In genomic region chr16:30549966-30550747, GRCm38 (mm10) we compare ENCODE assay signal across 8 mouse cellular contexts. TPM values are rescaled to one million over a fixed set of nuclear protein-coding genes. Genes with fewer than 3 reads are reported as not detected.
DNase-seq lines count a peak whose midpoint lies in the region; ATAC-seq and TF ChIP-seq lines count a peak whose summit lies in the region.

No protein-coding gene starts in this region.

- no peaks in the 10 kb centered on the region for H3K27me3 ChIP-seq in G1E (ENCODE audit: insufficient read depth, low read length)
- H3K27me3 ChIP-seq in forebrain, embryonic 16.5 days (replicated peaks; ENCODE audit: control insufficient read depth, insufficient read depth, low read length) = no peaks in the 10 kb centered on the region
- H3K27me3 ChIP-seq in neural tube, embryonic 14.5 days (ENCODE audit: control insufficient read depth, insufficient read depth, low read length) = no peaks in the 10 kb centered on the region

- TF ChIP-seq CTCF in G1E (IDR thresholded peaks at IDR 0.05; ENCODE audit: low read depth, low read length) = peak; percentile 63; the same call in 1 of the 2 replicates

- H3K4me3 ChIP-seq in G1E (ENCODE audit: low read depth, low read length) = peak overlapping the region; percentile 91
- H3K4me3 ChIP-seq in forebrain, embryonic 16.5 days (replicated peaks; ENCODE audit: low read length) = peak overlapping the region; percentile 89
- peak overlapping the region; percentile 60 for H3K4me3 ChIP-seq in neural tube, embryonic 14.5 days (ENCODE audit: low read depth, low read length)

- DNase-seq in G1E (ENCODE audit: low spot score) = peak; percentile 90
- peak; percentile 64 to 84 for DNase-seq in cerebellum, adult 18-20 months
- peak; percentile 86 to 90 for DNase-seq in heart, postnatal 36 days
- peak; percentile 53 to 82 for DNase-seq in layer of hippocampus, adult 18-20 months (ENCODE audit: low spot score in 2 of 2)
- peak; percentile 71 to 78 for DNase-seq in lung, adult 18-20 months
- peak; percentile 87 for DNase-seq in testis, postnatal 10 days (ENCODE audit: low spot score)

- H3K4me2 ChIP-seq in forebrain, embryonic 16.5 days (ENCODE audit: low read length) = peak overlapping the region; percentile 61
- H3K4me2 ChIP-seq in neural tube, embryonic 14.5 days (ENCODE audit: low read depth, low read length) = peak overlapping the region; percentile 58

- intact Hi-C loops in heart, postnatal 36 days (cut with DNase I) = no loop called here

- ATAC-seq in G1E (ENCODE audit: extremely low read depth, insufficient number of reproducible peaks, low FRiP score, poor library complexity, severe bottlenecking) = peak; percentile 24; the same call in 1 of the 2 replicates
- ATAC-seq in forebrain, embryonic 16.5 days = peak; percentile 93
- ATAC-seq in neural tube, embryonic 14.5 days (ENCODE audit: low read depth) = peak; percentile 91

- H3K36me3 ChIP-seq in G1E (replicated peaks) = peaks cover 36% of the 10 kb centered on the region
- H3K36me3 ChIP-seq in forebrain, embryonic 16.5 days (ENCODE audit: control insufficient read depth, insufficient read depth) = peaks cover 16% of the 10 kb centered on the region
- H3K36me3 ChIP-seq in neural tube, embryonic 14.5 days (ENCODE audit: control insufficient read depth, insufficient read depth, low read length) = peaks cover 9% of the 10 kb centered on the region; the same call in 1 of the 2 replicates

- peak overlapping the region; percentile 85 for H3K27ac ChIP-seq in forebrain, embryonic 16.5 days (ENCODE audit: low read length)
- peak overlapping the region; percentile 75 for H3K27ac ChIP-seq in neural tube, embryonic 14.5 days (ENCODE audit: low read depth, low read length)

- H3K9me3 ChIP-seq in G1E (replicated peaks) = peaks cover 15% of the 10 kb centered on the region
- H3K9me3 ChIP-seq in forebrain, embryonic 16.5 days (ENCODE audit: control insufficient read depth, low read length) = peaks cover 4% of the 10 kb centered on the region
- H3K9me3 ChIP-seq in neural tube, embryonic 14.5 days (ENCODE audit: control insufficient read depth, low read length) = no peaks in the 10 kb centered on the region

- H3K9ac ChIP-seq in forebrain, embryonic 16.5 days (replicated peaks; ENCODE audit: low read depth, low read length) = peak overlapping the region; percentile 98
- peak overlapping the region; percentile 87 for H3K9ac ChIP-seq in neural tube, embryonic 14.5 days (replicated peaks; ENCODE audit: low read depth, low read length)

- H3K4me1 ChIP-seq in G1E (ENCODE audit: insufficient read depth, low read depth, low read length) = peaks cover 71% of the 10 kb centered on the region
- H3K4me1 ChIP-seq in forebrain, embryonic 16.5 days (replicated peaks; ENCODE audit: control insufficient read depth, insufficient read depth, low read length) = peaks cover 31% of the 10 kb centered on the region
- H3K4me1 ChIP-seq in neural tube, embryonic 14.5 days (ENCODE audit: control insufficient read depth, insufficient read depth, low read length) = peaks cover 6% of the 10 kb centered on the region; the same call in 1 of the 2 replicates

- under 1% methylated on average over 62 of the region's 63 CpGs for WGBS in forebrain, embryonic 16.5 days
- WGBS in neural tube, embryonic 14.5 days = 1% methylated on average over 62 of the region's 63 CpGs

RNA-seq across cellular contexts. Expression of gene Tmem44, which starts 0.5 kb away (rescaled TPM):
- total RNA-seq in G1E (2014; fragmentation: Nextera tagmentation) (25.4 and 28.8 TPM in 2 replicates), G1E (2017) (69.5 and 72.7 TPM in 2 replicates)
- 11.5 and 11.8 TPM in 2 replicates for polyA plus RNA-seq in G1E (2012)
- polyA plus RNA-seq in forebrain, embryonic 16.5 days (2015; fragmentation: Nextera tagmentation; extraction: Ambion mirVana) = 92.5 and 106 TPM in 2 replicates
- total RNA-seq in heart, postnatal 36 days (2021) = 1 to 10 TPM; 5.1 to 8.5 TPM
- 10 to 100 TPM; 27.9 to 33.1 TPM for total RNA-seq in layer of hippocampus, adult 18-20 months (2021)
- 65.0 and 73.8 TPM in 2 replicates for polyA plus RNA-seq in neural tube, embryonic 14.5 days (2014; fragmentation: Nextera tagmentation; extraction: Ambion mirVana)

RNA-seq across cellular contexts. Expression of gene Lsg1, which starts 37.2 kb away (rescaled TPM):
- total RNA-seq in G1E (2014; fragmentation: Nextera tagmentation) (59.5 and 64.4 TPM in 2 replicates), G1E (2017) (52.9 and 65.7 TPM in 2 replicates)
- 10.0 and 11.0 TPM in 2 replicates for polyA plus RNA-seq in G1E (2012)
- 61.1 and 63.1 TPM in 2 replicates for polyA plus RNA-seq in forebrain, embryonic 16.5 days (2015; fragmentation: Nextera tagmentation; extraction: Ambion mirVana)
- 10 to 100 TPM; 19.6 to 20.4 TPM for total RNA-seq in heart, postnatal 36 days (2021)
- 10 to 100 TPM; 18.6 to 23.3 TPM for total RNA-seq in layer of hippocampus, adult 18-20 months (2021)
- polyA plus RNA-seq in neural tube, embryonic 14.5 days (2014; fragmentation: Nextera tagmentation; extraction: Ambion mirVana) = 43.9 and 49.0 TPM in 2 replicates

RNA-seq across cellular contexts. Expression of gene Fam43a, which starts 49.4 kb away (rescaled TPM):
- not detected in 2 replicates for total RNA-seq in G1E (2014; fragmentation: Nextera tagmentation)
- total RNA-seq in G1E (2017) = not detected in 2 replicates
- 0.01 and 0.02 TPM in 2 replicates for polyA plus RNA-seq in G1E (2012)
- 11.3 and 12.4 TPM in 2 replicates for polyA plus RNA-seq in forebrain, embryonic 16.5 days (2015; fragmentation: Nextera tagmentation; extraction: Ambion mirVana)
- total RNA-seq in heart, postnatal 36 days (2021) = 10 to 100 TPM; 27.4 to 31.6 TPM
- 10 to 100 TPM; 11.0 to 13.2 TPM for total RNA-seq in layer of hippocampus, adult 18-20 months (2021)
- polyA plus RNA-seq in neural tube, embryonic 14.5 days (2014; fragmentation: Nextera tagmentation; extraction: Ambion mirVana) = 8.8 and 11.2 TPM in 2 replicates

Comparison
In these comparisons a context has a peak if more than half of its experiments do, and no peak if none do; other contexts are left out.
1. Peak in every context shown above with its lines: DNase-seq, ATAC-seq, H3K4me3 ChIP-seq and H3K27ac ChIP-seq.
2. ATAC-seq: peak in every context shown above with its lines; median percentile 93 in forebrain, embryonic 16.5 days; 91 in neural tube, embryonic 14.5 days; 24 in G1E.
3. RNA of gene Fam43a, which starts 49.4 kb away (total RNA-seq): 27.4 to 31.6 TPM in heart, postnatal 36 days and 11.0 to 13.2 TPM in layer of hippocampus, adult 18-20 months; not detected in G1E; every median in the first group is over 10 times any median in the second.